Mouse (Mus musculus) forebrain, embryonic 11.5 days (tissue): ENCODE measurements around the gene Tmppe. TPM values are rescaled to one million over a fixed set of nuclear protein-coding genes. Genes with fewer than 3 reads are reported as not detected.

Experiments used
- polyA plus RNA-seq: library from polyadenylated mRNA; unstranded; fragments of >200 nt; fragmentation: Nextera tagmentation; extraction: Ambion mirVana; gene quantifications from 2 replicates; pipeline ENCODE4 v1.2.1, GENCODE M21; 2014

Tmppe gene
- polyA plus RNA-seq, 1 experiment from 2014 or later: 6.4 TPM

Other genes with a start within 250 kb of the Tmppe start
- gene Bcl2a1c, start 71.0 kb upstream of the Tmppe start, polyA plus RNA-seq: not detected in 2 replicates
- gene Crtap, start 10.4 kb upstream of the Tmppe start, polyA plus RNA-seq: 35.6 and 44.4 TPM in 2 replicates
- 20.3 and 21.6 TPM in 2 replicates for gene Glb1, start within 50 bp of the Tmppe start, polyA plus RNA-seq
- gene Ccr4, start 103.8 kb downstream of the Tmppe start, polyA plus RNA-seq: not detected in 2 replicates
- gene C130032M10Rik, start 114.6 kb downstream of the Tmppe start, polyA plus RNA-seq: not detected in 2 replicates
- gene Trim71, start 163.3 kb downstream of the Tmppe start, polyA plus RNA-seq: 1.5 and 1.6 TPM in 2 replicates
- 76.0 and 78.8 TPM in 2 replicates for gene Cnot10, start 239.1 kb downstream of the Tmppe start, polyA plus RNA-seq